13 mouse cellular contexts compared by ENCODE assay signal in the genomic region with DNA sequence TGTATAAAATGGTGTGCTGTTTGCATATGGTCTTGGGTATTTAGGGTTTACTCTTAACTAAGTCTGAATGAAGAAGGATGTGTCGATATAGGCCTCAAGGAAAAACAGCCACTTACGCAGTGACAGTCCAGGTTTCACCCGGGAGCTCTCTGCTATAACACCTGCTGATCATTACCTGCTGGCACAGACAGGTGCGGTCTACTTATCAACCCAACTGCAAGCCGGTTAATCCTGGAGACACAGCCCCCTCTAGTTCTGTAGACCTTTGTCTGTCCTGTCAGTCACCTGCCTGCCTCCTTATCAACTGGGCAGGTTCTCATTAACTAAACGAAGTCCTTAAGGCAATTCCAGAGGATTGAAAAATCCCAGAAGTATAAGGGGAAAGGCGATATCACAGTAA.
"Had no signal": no experiment of that assay in that cellular context is flagged by ENCODE, and none has a peak within 500 bp of the region (broad histone marks: within the 10 kb centered on the region; RNA-seq: fewer than 3 reads in every experiment).

No protein-coding gene starts in this region.

- H3K27ac ChIP-seq: kidney, embryonic 15.5 days; left cerebral cortex, adult 2 months; macrophage; midbrain, embryonic 12.5 days; midbrain, embryonic 15.5 days; neural tube, embryonic 13.5 days had no signal

- H3K4me1 ChIP-seq: midbrain, embryonic 12.5 days; midbrain, embryonic 15.5 days had no signal

- H3K4me2 ChIP-seq: kidney, embryonic 15.5 days; lung, embryonic 14.5 days; midbrain, embryonic 12.5 days; midbrain, embryonic 15.5 days; neural tube, embryonic 13.5 days had no signal

- H3K27me3 ChIP-seq: kidney, embryonic 15.5 days; midbrain, embryonic 12.5 days; midbrain, embryonic 15.5 days; neural tube, embryonic 13.5 days had no signal

- DNase-seq: kidney, adult 2 months; kidney, postnatal 10 days; kidney, postnatal 36 days; layer of hippocampus, postnatal 36 days; lung, embryonic 14.5 days; thymus, adult 2 months; thymus, postnatal 14 days had no signal

- H3K9ac ChIP-seq: kidney, embryonic 15.5 days; lung, embryonic 14.5 days; midbrain, embryonic 12.5 days; midbrain, embryonic 15.5 days; neural tube, embryonic 13.5 days had no signal

- H3K9me3 ChIP-seq: kidney, embryonic 15.5 days; midbrain, embryonic 12.5 days; midbrain, embryonic 15.5 days; neural tube, embryonic 13.5 days had no signal

- ATAC-seq: midbrain, embryonic 15.5 days had no signal

- H3K4me3 ChIP-seq: kidney, embryonic 15.5 days; left cerebral cortex, adult 2 months; midbrain, embryonic 12.5 days; midbrain, embryonic 15.5 days; neural tube, embryonic 13.5 days had no signal

- H3K36me3 ChIP-seq: kidney, embryonic 15.5 days; midbrain, embryonic 12.5 days; midbrain, embryonic 15.5 days; neural tube, embryonic 13.5 days had no signal
